Mouse (Mus musculus) cortical plate, adult 2 months (tissue): ENCODE data around the gene Pced1b.

Experiments used
- CTCF ChIP-seq: fragments of 200-500 bp; IDR thresholded peaks from 2 replicates; pipeline ENCODE4 v1.5.1; 2011; ENCODE audit warnings: mild to moderate bottlenecking, control low read depth, low read length; ENCODE audit not compliant: insufficient read depth; ENCODE audit errors: extremely low read depth
- POLR2A ChIP-seq: fragments of 200-500 bp; IDR thresholded peaks from 2 replicates; pipeline ENCODE4 v1.6.1; 2011; ENCODE audit warnings: mild to moderate bottlenecking, low read length, control low read depth; ENCODE audit not compliant: insufficient read depth; ENCODE audit errors: extremely low read depth

- no peak for TF ChIP-seq CTCF
- TF ChIP-seq POLR2A: no peak
Observed at GRCm38 (mm10) chr15:97249322-97249721, 2.4 kb downstream of the Pced1b start.
